Mouse (Mus musculus): ENCODE results near the gene Rexo5. TPM values are rescaled to one million over a fixed set of nuclear protein-coding genes. Genes with fewer than 3 reads are reported as not detected.

Gene Rexo5
- polyA plus RNA-seq, 1 experiment from 2014 or later = 14.2 TPM

DNA sequence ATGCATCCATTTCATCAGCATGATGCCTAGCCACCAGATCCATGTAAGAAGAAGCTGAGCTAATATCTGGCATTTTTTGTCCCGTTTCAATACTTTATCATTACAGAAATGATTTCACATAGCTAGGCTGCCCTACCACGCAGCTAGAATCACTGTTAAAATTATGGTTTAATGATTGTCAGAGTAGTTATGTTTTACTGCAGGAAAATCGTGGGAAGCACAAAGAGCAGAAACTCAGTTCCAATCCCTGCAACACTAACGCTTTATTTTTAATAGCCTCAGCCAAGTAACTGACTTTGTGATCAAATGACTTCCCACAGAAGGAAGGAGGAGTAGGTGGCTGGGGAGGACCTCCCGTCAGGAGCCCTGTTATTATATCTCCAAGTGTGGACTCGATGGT lies 26.8 kb upstream of the Rexo5 start:
- 82% methylated on average over 6 of the region's 6 CpGs for WGBS
- Histone ChIP-seq H3K4me2 (ENCODE audit: low read length) (no peak overlapping the region), H3K27me3 (replicated peaks; ENCODE audit: control insufficient read depth, insufficient read depth, low read length) (no peaks in the 10 kb centered on the region), H3K4me1 (replicated peaks; ENCODE audit: control insufficient read depth, insufficient read depth, low read length) (no peaks in the 10 kb centered on the region), H3K4me3 (replicated peaks; ENCODE audit: low read length) (no peak overlapping the region), H3K9me3 (ENCODE audit: control insufficient read depth, low read length) (no peaks in the 10 kb centered on the region), H3K36me3 (ENCODE audit: control insufficient read depth, insufficient read depth) (no peaks in the 10 kb centered on the region), H3K9ac (replicated peaks; ENCODE audit: low read depth, low read length) (no peak overlapping the region), H3K27ac (ENCODE audit: low read length) (no peak overlapping the region)
- ATAC-seq = no peak

DNA sequence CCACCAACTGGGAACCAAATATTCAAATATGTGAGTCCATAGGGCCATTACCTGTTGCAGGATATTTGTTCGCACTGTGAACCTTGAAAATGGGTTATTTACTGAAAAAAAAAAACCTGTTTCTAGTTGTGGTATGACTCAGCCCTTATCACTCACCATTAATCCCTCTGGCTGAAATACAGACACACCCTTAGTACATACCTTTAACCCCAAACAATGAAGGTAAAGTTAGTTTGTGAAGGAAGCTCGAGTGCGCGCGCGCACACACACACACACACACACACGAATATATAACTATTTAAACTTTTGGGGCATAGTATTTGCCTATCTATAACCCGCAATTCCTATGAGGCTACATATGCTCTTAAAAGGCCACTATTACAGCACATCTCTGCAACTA lies 23.9 kb upstream of the Rexo5 start:
- Histone ChIP-seq H3K27ac (ENCODE audit: low read length) (no peak overlapping the region), H3K27me3 (replicated peaks; ENCODE audit: control insufficient read depth, insufficient read depth, low read length) (no peaks in the 10 kb centered on the region), H3K9me3 (ENCODE audit: control insufficient read depth, low read length) (no peaks in the 10 kb centered on the region), H3K4me1 (replicated peaks; ENCODE audit: control insufficient read depth, insufficient read depth, low read length) (no peaks in the 10 kb centered on the region), H3K4me3 (replicated peaks; ENCODE audit: low read length) (no peak overlapping the region), H3K36me3 (ENCODE audit: control insufficient read depth, insufficient read depth) (no peaks in the 10 kb centered on the region), H3K9ac (replicated peaks; ENCODE audit: low read depth, low read length) (no peak overlapping the region), H3K4me2 (ENCODE audit: low read length) (no peak overlapping the region)
- 95% methylated on average over 8 of the region's 8 CpGs for WGBS
- ATAC-seq = no peak

DNA sequence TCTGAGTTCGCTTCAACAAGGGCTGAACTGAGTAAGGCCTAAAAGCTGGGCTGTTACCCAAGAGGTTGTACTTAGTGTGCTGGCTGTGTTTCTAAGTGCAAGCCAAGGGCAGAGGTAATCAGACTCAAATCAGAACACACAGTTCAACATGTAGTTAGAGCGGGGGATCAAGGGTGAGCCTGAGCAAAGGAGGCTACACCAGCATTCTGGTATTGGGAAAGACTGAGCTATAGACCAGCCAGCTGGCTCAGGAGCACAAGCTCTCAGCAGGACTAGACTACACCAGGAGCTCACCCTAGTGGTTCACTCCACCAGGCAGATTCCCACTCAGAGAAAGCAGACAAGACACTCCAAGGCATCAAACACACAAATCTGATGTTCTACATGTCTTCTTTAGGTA lies 10.4 kb upstream of the Rexo5 start:
- no peak for ATAC-seq
- H3K4me2 ChIP-seq (ENCODE audit: low read length) = no peak overlapping the region
- 92% methylated on average over 2 of the region's 2 CpGs for WGBS

GRCm38 (mm10) chr7:119784908-119785307 lies 8.9 kb upstream of the Rexo5 start:
- ATAC-seq = no peak
- H3K27ac ChIP-seq (ENCODE audit: low read length) = no peak overlapping the region
- peaks cover 21% of the 10 kb centered on the region for H3K36me3 ChIP-seq (ENCODE audit: control insufficient read depth, insufficient read depth)
- H3K9me3 ChIP-seq (ENCODE audit: control insufficient read depth, low read length) = no peaks in the 10 kb centered on the region
- H3K4me1 ChIP-seq (replicated peaks; ENCODE audit: control insufficient read depth, insufficient read depth, low read length) = no peaks in the 10 kb centered on the region
- no peak overlapping the region for H3K4me3 ChIP-seq (replicated peaks; ENCODE audit: low read length)
- WGBS = 88% methylated on average over 5 of the region's 5 CpGs
- no peak overlapping the region for H3K9ac ChIP-seq (replicated peaks; ENCODE audit: low read depth, low read length)
- no peak overlapping the region for H3K4me2 ChIP-seq (ENCODE audit: low read length)
- no peaks in the 10 kb centered on the region for H3K27me3 ChIP-seq (replicated peaks; ENCODE audit: control insufficient read depth, insufficient read depth, low read length)

More for the DNA sequence above, 10.4 kb upstream of the Rexo5 start:
- Histone ChIP-seq H3K27me3 (replicated peaks; ENCODE audit: control insufficient read depth, insufficient read depth, low read length) (no peaks in the 10 kb centered on the region), H3K36me3 (ENCODE audit: control insufficient read depth, insufficient read depth) (peaks cover 17% of the 10 kb centered on the region), H3K27ac (ENCODE audit: low read length) (no peak overlapping the region), H3K4me1 (replicated peaks; ENCODE audit: control insufficient read depth, insufficient read depth, low read length) (no peaks in the 10 kb centered on the region), H3K9ac (replicated peaks; ENCODE audit: low read depth, low read length) (no peak overlapping the region), H3K9me3 (ENCODE audit: control insufficient read depth, low read length) (no peaks in the 10 kb centered on the region), H3K4me3 (replicated peaks; ENCODE audit: low read length) (no peak overlapping the region)

GRCm38 (mm10) chr7:119789024-119789423 lies 4.8 kb upstream of the Rexo5 start:
- H3K9me3 ChIP-seq (ENCODE audit: control insufficient read depth, low read length) = no peaks in the 10 kb centered on the region
- peaks cover 21% of the 10 kb centered on the region for H3K36me3 ChIP-seq (ENCODE audit: control insufficient read depth, insufficient read depth)
- H3K27ac ChIP-seq (ENCODE audit: low read length) = no peak overlapping the region
- WGBS = 93% methylated on average over 3 of the region's 3 CpGs
- no peak overlapping the region for H3K4me2 ChIP-seq (ENCODE audit: low read length)
- no peak overlapping the region for H3K4me3 ChIP-seq (replicated peaks; ENCODE audit: low read length)
- no peaks in the 10 kb centered on the region for H3K4me1 ChIP-seq (replicated peaks; ENCODE audit: control insufficient read depth, insufficient read depth, low read length)
- H3K9ac ChIP-seq (replicated peaks; ENCODE audit: low read depth, low read length) = no peak overlapping the region
- no peak for ATAC-seq
- H3K27me3 ChIP-seq (replicated peaks; ENCODE audit: control insufficient read depth, insufficient read depth, low read length) = no peaks in the 10 kb centered on the region

DNA sequence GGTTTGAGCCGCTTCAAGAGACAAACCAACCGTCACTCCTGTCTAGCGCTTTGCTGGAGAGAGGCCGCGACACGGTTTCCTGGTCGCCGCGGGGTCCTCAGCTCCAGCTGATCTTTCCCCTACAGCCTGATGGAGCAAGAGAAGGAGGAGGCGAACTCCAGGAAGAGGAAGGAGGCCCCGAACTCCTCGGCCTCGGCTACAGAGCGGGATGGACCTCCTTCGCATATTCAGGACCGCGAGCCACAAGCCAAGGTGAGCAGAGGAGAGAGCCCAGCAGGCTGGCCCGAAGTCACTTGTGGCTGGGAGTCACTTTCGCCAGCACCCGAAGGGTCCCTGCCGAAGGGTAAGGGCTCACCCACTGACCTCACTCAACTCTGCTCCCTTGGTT lies 439 bp downstream of the Rexo5 start:
- under 1% methylated on average over 21 of the region's 21 CpGs for WGBS
- peaks cover 8% of the 10 kb centered on the region for H3K4me1 ChIP-seq (replicated peaks; ENCODE audit: control insufficient read depth, insufficient read depth, low read length)
- peaks cover 2% of the 10 kb centered on the region; the same call in 1 of the 2 replicates for H3K36me3 ChIP-seq (ENCODE audit: control insufficient read depth, insufficient read depth)
- no peak for ATAC-seq
- H3K9me3 ChIP-seq (ENCODE audit: control insufficient read depth, low read length) = no peaks in the 10 kb centered on the region
- peak overlapping the region; percentile 82 for H3K4me3 ChIP-seq (replicated peaks; ENCODE audit: low read length)
- no peaks in the 10 kb centered on the region for H3K27me3 ChIP-seq (replicated peaks; ENCODE audit: control insufficient read depth, insufficient read depth, low read length)
- H3K9ac ChIP-seq (replicated peaks; ENCODE audit: low read depth, low read length) = peak overlapping the region; percentile 79
- H3K4me2 ChIP-seq (ENCODE audit: low read length) = peak overlapping the region; percentile 88
- no peak overlapping the region for H3K27ac ChIP-seq (ENCODE audit: low read length)

DNA sequence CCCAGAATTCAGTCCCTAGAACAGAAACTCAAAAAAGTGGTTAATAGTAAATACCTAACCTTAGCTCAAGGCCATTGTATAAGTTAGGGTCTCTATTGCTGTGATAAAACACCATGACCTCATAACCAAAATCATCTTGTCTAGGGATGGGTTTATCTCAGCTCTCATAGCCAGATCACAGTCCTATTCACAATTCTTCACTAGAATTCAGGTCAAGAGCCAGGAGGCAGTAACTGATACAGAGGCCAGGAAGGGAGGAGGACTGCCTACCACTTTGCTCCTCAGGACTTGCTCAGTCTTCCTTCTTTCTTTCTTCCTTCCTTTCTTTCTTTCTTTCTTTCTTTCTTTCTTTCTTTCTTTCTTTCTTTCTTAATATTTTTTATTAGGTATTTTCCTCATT lies 1.5 kb downstream of the Rexo5 start:
- Histone ChIP-seq H3K4me2 (ENCODE audit: low read length) (peak overlapping the region; percentile 18; the same call in 1 of the 2 replicates), H3K27me3 (replicated peaks; ENCODE audit: control insufficient read depth, insufficient read depth, low read length) (no peaks in the 10 kb centered on the region), H3K36me3 (ENCODE audit: control insufficient read depth, insufficient read depth) (no peaks in the 10 kb centered on the region), H3K27ac (ENCODE audit: low read length) (no peak overlapping the region), H3K4me3 (replicated peaks; ENCODE audit: low read length) (no peak overlapping the region; the same call in 1 of the 2 replicates), H3K9ac (replicated peaks; ENCODE audit: low read depth, low read length) (no peak overlapping the region), H3K9me3 (ENCODE audit: control insufficient read depth, low read length) (no peaks in the 10 kb centered on the region), H3K4me1 (replicated peaks; ENCODE audit: control insufficient read depth, insufficient read depth, low read length) (peaks cover 8% of the 10 kb centered on the region)
- ATAC-seq = no peak

- WGBS = 95% methylated on average over 3 of the region's 3 CpGs
- no peaks in the 10 kb centered on the region for H3K9me3 ChIP-seq (ENCODE audit: control insufficient read depth, low read length)
- no peak for ATAC-seq
Observed at GRCm38 (mm10) chr7:119800488-119800887, 6.7 kb downstream of the Rexo5 start.

DNA sequence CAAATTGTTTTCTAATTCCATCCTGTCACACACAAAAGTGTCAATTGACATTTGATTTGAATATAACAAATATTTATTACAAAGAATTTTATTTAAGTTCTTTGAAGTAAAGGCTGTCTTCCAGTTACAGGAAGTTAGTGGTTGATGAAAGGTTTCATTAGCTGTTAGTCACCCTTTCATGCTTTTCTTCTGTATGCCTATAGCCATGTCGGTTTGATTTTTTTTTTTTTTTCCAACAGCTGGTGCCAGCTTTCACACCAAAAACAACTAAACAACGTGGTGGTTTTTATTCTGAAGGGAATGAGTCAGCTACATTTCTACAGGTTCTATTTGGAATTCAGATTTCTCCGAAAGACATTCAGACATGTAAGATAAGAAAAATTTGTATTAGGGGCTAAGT lies 7.2 kb downstream of the Rexo5 start:
- Histone ChIP-seq H3K9me3 (ENCODE audit: control insufficient read depth, low read length) (no peaks in the 10 kb centered on the region), H3K9ac (replicated peaks; ENCODE audit: low read depth, low read length) (no peak overlapping the region), H3K36me3 (ENCODE audit: control insufficient read depth, insufficient read depth) (no peaks in the 10 kb centered on the region), H3K4me1 (replicated peaks; ENCODE audit: control insufficient read depth, insufficient read depth, low read length) (no peaks in the 10 kb centered on the region), H3K27me3 (replicated peaks; ENCODE audit: control insufficient read depth, insufficient read depth, low read length) (no peaks in the 10 kb centered on the region), H3K27ac (ENCODE audit: low read length) (no peak overlapping the region), H3K4me2 (ENCODE audit: low read length) (no peak overlapping the region), H3K4me3 (replicated peaks; ENCODE audit: low read length) (no peak overlapping the region)
- no peak for ATAC-seq
- WGBS = 82% methylated on average over 3 of the region's 3 CpGs

More at GRCm38 (mm10) chr7:119800488-119800887, 6.7 kb downstream of the Rexo5 start:
- Histone ChIP-seq H3K36me3 (ENCODE audit: control insufficient read depth, insufficient read depth) (no peaks in the 10 kb centered on the region), H3K27me3 (replicated peaks; ENCODE audit: control insufficient read depth, insufficient read depth, low read length) (no peaks in the 10 kb centered on the region), H3K4me1 (replicated peaks; ENCODE audit: control insufficient read depth, insufficient read depth, low read length) (no peaks in the 10 kb centered on the region), H3K4me2 (ENCODE audit: low read length) (no peak overlapping the region), H3K4me3 (replicated peaks; ENCODE audit: low read length) (no peak overlapping the region), H3K27ac (ENCODE audit: low read length) (no peak overlapping the region), H3K9ac (replicated peaks; ENCODE audit: low read depth, low read length) (no peak overlapping the region)

- Histone ChIP-seq H3K4me1 (replicated peaks; ENCODE audit: control insufficient read depth, insufficient read depth, low read length) (no peaks in the 10 kb centered on the region), H3K9me3 (ENCODE audit: control insufficient read depth, low read length) (no peaks in the 10 kb centered on the region), H3K9ac (replicated peaks; ENCODE audit: low read depth, low read length) (no peak overlapping the region), H3K27me3 (replicated peaks; ENCODE audit: control insufficient read depth, insufficient read depth, low read length) (no peaks in the 10 kb centered on the region), H3K4me3 (replicated peaks; ENCODE audit: low read length) (no peak overlapping the region), H3K4me2 (ENCODE audit: low read length) (no peak overlapping the region), H3K27ac (ENCODE audit: low read length) (no peak overlapping the region), H3K36me3 (ENCODE audit: control insufficient read depth, insufficient read depth) (no peaks in the 10 kb centered on the region)
- WGBS = 93% methylated on average over 5 of the region's 5 CpGs
- no peak for ATAC-seq
Observed at GRCm38 (mm10) chr7:119807396-119807795, 13.6 kb downstream of the Rexo5 start.
